In genomic region chr7:81066714-81067113, GRCm38 (mm10) we compare ENCODE assay signal across 32 mouse cellular contexts. TPM values are rescaled to one million over a fixed set of nuclear protein-coding genes. Genes with fewer than 3 reads are reported as not detected.
A peak's percentile ranks its signal among the peaks of the same experiment; 100 is the strongest.
DNase-seq lines count a peak whose midpoint lies in the region; ATAC-seq lines count a peak whose summit lies in the region.
"Had no signal": no experiment of that assay in that cellular context is flagged by ENCODE, and none has a peak within 500 bp of the region (broad histone marks: within the 10 kb centered on the region; RNA-seq: fewer than 3 reads in every experiment).

No protein-coding gene starts in this region.

- no peak overlapping the region for H3K4me3 ChIP-seq in heart, embryonic 12.5 days
- H3K4me3 ChIP-seq in lung, embryonic 16.5 days (ENCODE audit: low read length), result no peak overlapping the region
- H3K4me3 ChIP-seq in limb, embryonic 10.5 days, result no peak overlapping the region
- H3K4me3 ChIP-seq: forebrain, embryonic 10.5 days; intestine, embryonic 15.5 days; left cerebral cortex, adult 2 months; limb, embryonic 12.5 days; liver, embryonic 12.5 days; neural tube, embryonic 13.5 days had no signal

- H3K9ac ChIP-seq in heart, embryonic 12.5 days, result no peak overlapping the region
- H3K9ac ChIP-seq in lung, embryonic 16.5 days (ENCODE audit: low read length), result no peak overlapping the region
- H3K9ac ChIP-seq: intestine, embryonic 15.5 days; limb, embryonic 12.5 days; liver, embryonic 12.5 days; neural tube, embryonic 13.5 days had no signal

- H3K4me2 ChIP-seq in heart, embryonic 12.5 days, result no peak overlapping the region
- H3K4me2 ChIP-seq in lung, embryonic 16.5 days (ENCODE audit: low read depth, low read length), result no peak overlapping the region
- H3K4me2 ChIP-seq: intestine, embryonic 15.5 days; limb, embryonic 12.5 days; liver, embryonic 12.5 days; neural tube, embryonic 13.5 days had no signal

- no peaks in the 10 kb centered on the region for H3K27me3 ChIP-seq in heart, embryonic 12.5 days (replicated peaks)
- no peaks in the 10 kb centered on the region for H3K27me3 ChIP-seq in lung, embryonic 16.5 days (ENCODE audit: control insufficient read depth, insufficient read depth, low read depth, low read length)
- no peaks in the 10 kb centered on the region for H3K27me3 ChIP-seq in limb, embryonic 10.5 days (ENCODE audit: low read depth, poor library complexity, severe bottlenecking)
- H3K27me3 ChIP-seq: intestine, embryonic 15.5 days; limb, embryonic 12.5 days; neural tube, embryonic 13.5 days had no signal

- H3K9me3 ChIP-seq in heart, embryonic 12.5 days (replicated peaks), result no peaks in the 10 kb centered on the region
- no peaks in the 10 kb centered on the region for H3K9me3 ChIP-seq in lung, embryonic 16.5 days (ENCODE audit: control insufficient read depth, low read length)
- no peaks in the 10 kb centered on the region for H3K9me3 ChIP-seq in limb, embryonic 10.5 days (replicated peaks)
- H3K9me3 ChIP-seq: forebrain, embryonic 10.5 days; G1E; intestine, embryonic 15.5 days; limb, embryonic 12.5 days; liver, embryonic 12.5 days; neural tube, embryonic 13.5 days had no signal

- peaks cover 40% of the 10 kb centered on the region for H3K4me1 ChIP-seq in heart, embryonic 12.5 days (replicated peaks)
- no peaks in the 10 kb centered on the region for H3K4me1 ChIP-seq in lung, embryonic 16.5 days (replicated peaks; ENCODE audit: control insufficient read depth, insufficient read depth, low read length)
- H3K4me1 ChIP-seq in limb, embryonic 10.5 days, result peaks cover 21% of the 10 kb centered on the region

- H3K27ac ChIP-seq in heart, embryonic 12.5 days (ENCODE audit: poor library complexity, severe bottlenecking), result no peak overlapping the region
- no peak overlapping the region for H3K27ac ChIP-seq in lung, embryonic 16.5 days (ENCODE audit: low read length)
- H3K27ac ChIP-seq in limb, embryonic 10.5 days, result peak overlapping the region; percentile 53
- H3K27ac ChIP-seq: forebrain, embryonic 10.5 days; intestine, embryonic 15.5 days; left cerebral cortex, adult 2 months; limb, embryonic 12.5 days; liver, embryonic 12.5 days; neural tube, embryonic 13.5 days had no signal

- no peak for DNase-seq in heart, postnatal 14 days
- no peak for DNase-seq in lung, postnatal 25 days (ENCODE audit: low spot score)
- DNase-seq in embryo, embryonic 10.5 days (ENCODE audit: low spot score), result peak; percentile 38
- no peak for DNase-seq in limb, embryonic 10.5 days (ENCODE audit: low spot score)
- no peak for DNase-seq in ovary, postnatal 36 days (ENCODE audit: low spot score)
- no peak for DNase-seq in left cerebral cortex, adult 8-10 months (ENCODE audit: low spot score in 2 of 2)
- DNase-seq: adrenal gland, adult 2 months; B cell, adult 2 months; cerebellum, adult 2 months; cerebellum, postnatal 25 days; gastrocnemius, postnatal 25 days; heart, postnatal 36 days; kidney, adult 8-10 months; lung, adult 18-20 months; midbrain, embryonic 14.5 days; right cerebral cortex, adult 18-20 months; right cerebral cortex, postnatal 4 days; thymus, postnatal 14 days had no signal

- peak; percentile 52; the same call in 1 of the 2 replicates for ATAC-seq in heart, embryonic 12.5 days (ENCODE audit: insufficient number of reproducible peaks, low FRiP score)
- peak; percentile 49; the same call in 1 of the 2 replicates for ATAC-seq in lung, embryonic 16.5 days (ENCODE audit: low read depth)
- ATAC-seq: forebrain, embryonic 16.5 days; hindbrain, embryonic 16.5 days; intestine, embryonic 15.5 days; liver, embryonic 12.5 days had no signal

- peaks cover 75% of the 10 kb centered on the region for H3K36me3 ChIP-seq in heart, embryonic 12.5 days
- H3K36me3 ChIP-seq in lung, embryonic 16.5 days (ENCODE audit: control insufficient read depth, insufficient read depth, low read length), result no peaks in the 10 kb centered on the region
- no peaks in the 10 kb centered on the region for H3K36me3 ChIP-seq in limb, embryonic 10.5 days
- H3K36me3 ChIP-seq: forebrain, embryonic 10.5 days; intestine, embryonic 15.5 days; limb, embryonic 12.5 days; liver, embryonic 12.5 days; neural tube, embryonic 13.5 days had no signal

- intact Hi-C loops in heart, postnatal 14 days (cut with DNase I), result no loop called here

- WGBS in heart, embryonic 12.5 days, result 29% methylated on average over 6 of the region's 6 CpGs
- WGBS in lung, embryonic 16.5 days, result 15% methylated on average over 6 of the region's 6 CpGs
- WGBS in limb, embryonic 10.5 days, result 38% methylated on average over 6 of the region's 6 CpGs

RNA-seq across cellular contexts. Expression of gene Alpk3, which starts 9.3 kb away (rescaled TPM):
- 30.2 and 30.4 TPM in 2 replicates for polyA plus RNA-seq in heart, embryonic 12.5 days (2016; fragmentation: Nextera tagmentation; extraction: Ambion mirVana)
- 10 to 100 TPM; 81.4 to 86.0 TPM for total RNA-seq in heart, postnatal 14 days (2021)
- 0.97 TPM in 2 replicates for polyA plus RNA-seq in lung, embryonic 16.5 days (2015; fragmentation: Nextera tagmentation; extraction: Ambion mirVana)
- polyA plus RNA-seq in limb, embryonic 10.5 days (2016; fragmentation: Nextera tagmentation; extraction: Ambion mirVana), result 0.19 and 0.48 TPM in 2 replicates
- total RNA-seq in left cerebral cortex, adult 8-10 months (2022), result under 1 TPM; 0.48 to 0.95 (median 0.65) TPM

RNA-seq across cellular contexts. Expression of gene Slc28a1, which starts 47.9 kb away (rescaled TPM):
- polyA plus RNA-seq in heart, embryonic 12.5 days (2016; fragmentation: Nextera tagmentation; extraction: Ambion mirVana), result 0.14 and 0.26 TPM in 2 replicates
- total RNA-seq in heart, postnatal 14 days (2021), result under 1 TPM; 0.33 to 0.34 TPM
- 0.06 TPM in 1 of 2 replicates, not detected in the other for polyA plus RNA-seq in lung, embryonic 16.5 days (2015; fragmentation: Nextera tagmentation; extraction: Ambion mirVana)
- polyA plus RNA-seq in limb, embryonic 10.5 days (2016; fragmentation: Nextera tagmentation; extraction: Ambion mirVana), result 0.09 TPM in 1 of 2 replicates, not detected in the other
- under 1 TPM in 3 of 4 experiments, not detected in 1; 0.20 to 0.32 (median 0.26) TPM for total RNA-seq in left cerebral cortex, adult 8-10 months (2022)
- total RNA-seq: G1E; layer of hippocampus, postnatal 10 days had no signal
- polyA plus RNA-seq: adrenal gland, adult 2 months; embryonic facial prominence, embryonic 11.5 days; forebrain, embryonic 10.5 days; forebrain, embryonic 16.5 days; G1E; hindbrain, embryonic 16.5 days; limb, embryonic 12.5 days; midbrain, embryonic 14.5 days; neural tube, embryonic 13.5 days; stomach, embryonic 14.5 days had no signal

Comparison
In these comparisons a context has a peak if more than half of its experiments do, and no peak if none do; other contexts are left out.
1. RNA of gene Alpk3, which starts 9.3 kb away (polyA plus RNA-seq): 30.2 to 30.4 TPM in heart, embryonic 12.5 days; 0.97 TPM in lung, embryonic 16.5 days and 0.19 to 0.48 TPM in limb, embryonic 10.5 days; every median in the first group is over 10 times any median in the second.